Mouse (Mus musculus): ENCODE results near the gene Ppt2.

Ppt2 gene

DNA sequence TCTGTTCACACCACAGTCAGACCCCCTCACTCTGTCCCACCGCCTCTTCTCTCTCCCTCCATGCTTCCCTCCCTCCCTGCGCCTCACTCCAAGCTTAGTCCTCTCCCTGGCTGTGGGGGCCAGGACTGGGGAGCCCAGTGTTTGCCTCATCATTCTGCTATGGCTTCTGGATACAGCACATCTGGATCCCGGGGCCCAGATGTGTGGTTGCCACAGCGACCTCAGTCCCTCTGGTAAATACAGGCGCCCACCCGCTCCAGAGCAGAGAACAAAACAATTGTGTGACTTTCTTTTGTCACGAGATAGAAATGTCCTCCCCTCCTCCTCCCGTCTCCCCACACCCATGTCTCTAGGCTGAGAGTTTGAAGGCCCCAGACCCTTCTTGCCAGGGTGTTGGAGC is 28.4 kb upstream of the Ppt2 start:
- DNase-seq (ENCODE audit: low spot score) = no peak

DNA sequence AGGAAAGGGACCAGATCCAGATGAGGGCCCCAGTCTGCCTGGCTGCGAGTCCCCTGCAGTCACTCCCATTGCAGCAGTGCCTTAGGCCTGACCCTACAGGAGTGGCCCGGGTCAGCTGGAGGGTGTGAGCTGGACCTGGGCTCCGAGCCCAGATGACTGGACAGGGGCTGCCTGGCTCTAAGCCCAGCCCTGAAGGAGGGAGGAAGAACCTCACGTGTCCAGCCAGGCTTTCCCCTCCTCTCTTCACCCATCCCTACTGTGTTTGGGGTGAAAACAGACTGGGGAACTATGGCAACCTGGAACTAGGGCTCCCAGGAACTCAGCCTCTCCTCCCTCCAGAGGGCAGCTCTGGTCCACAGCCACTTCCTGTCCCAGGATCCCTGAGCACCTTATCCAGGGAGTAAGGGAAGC is 27.3 kb upstream of the Ppt2 start:
- DNase-seq (ENCODE audit: low spot score) = peak; percentile 76

DNA sequence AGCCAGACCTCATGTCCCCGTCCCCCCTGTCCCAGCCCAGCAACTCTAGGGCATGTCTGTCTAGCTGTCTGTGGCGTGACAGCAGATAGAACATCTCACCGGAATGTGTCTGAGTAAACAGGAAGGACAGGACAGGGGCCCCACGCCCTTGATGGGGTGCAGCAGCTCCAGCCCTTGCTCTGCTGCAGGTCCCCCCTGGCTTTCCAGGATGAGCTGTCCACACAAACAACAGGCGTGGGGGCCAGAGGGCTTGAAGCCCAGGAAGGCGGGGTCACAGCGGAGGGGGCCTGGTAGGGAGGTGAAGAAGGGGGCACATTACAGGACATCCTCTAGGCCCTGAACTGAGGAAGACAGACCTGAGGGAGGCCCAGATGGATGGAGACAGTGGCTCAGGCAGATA is 26.9 kb upstream of the Ppt2 start:
- DNase-seq (ENCODE audit: low spot score) = peak; percentile 56

DNA sequence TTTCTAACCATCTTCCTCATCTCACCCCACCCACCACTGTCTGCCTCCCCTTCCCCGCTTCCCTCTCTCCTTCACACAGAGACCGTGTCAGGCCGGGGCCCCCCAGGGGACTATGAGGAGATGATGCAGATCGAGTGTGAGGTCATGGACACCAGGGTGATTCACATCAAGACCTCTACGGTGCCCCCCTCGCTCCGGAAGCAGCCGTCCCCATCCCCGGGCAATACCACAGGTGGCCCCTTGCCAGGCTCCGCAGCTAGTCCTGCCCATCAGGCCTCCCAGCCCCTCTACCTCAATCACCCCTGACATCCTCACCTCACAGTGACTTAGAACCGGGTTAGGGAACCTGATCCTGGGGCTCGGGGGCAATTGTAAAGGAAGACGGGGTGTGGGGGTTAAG is 26.1 kb upstream of the Ppt2 start:
- DNase-seq (ENCODE audit: low spot score) = no peak

DNA sequence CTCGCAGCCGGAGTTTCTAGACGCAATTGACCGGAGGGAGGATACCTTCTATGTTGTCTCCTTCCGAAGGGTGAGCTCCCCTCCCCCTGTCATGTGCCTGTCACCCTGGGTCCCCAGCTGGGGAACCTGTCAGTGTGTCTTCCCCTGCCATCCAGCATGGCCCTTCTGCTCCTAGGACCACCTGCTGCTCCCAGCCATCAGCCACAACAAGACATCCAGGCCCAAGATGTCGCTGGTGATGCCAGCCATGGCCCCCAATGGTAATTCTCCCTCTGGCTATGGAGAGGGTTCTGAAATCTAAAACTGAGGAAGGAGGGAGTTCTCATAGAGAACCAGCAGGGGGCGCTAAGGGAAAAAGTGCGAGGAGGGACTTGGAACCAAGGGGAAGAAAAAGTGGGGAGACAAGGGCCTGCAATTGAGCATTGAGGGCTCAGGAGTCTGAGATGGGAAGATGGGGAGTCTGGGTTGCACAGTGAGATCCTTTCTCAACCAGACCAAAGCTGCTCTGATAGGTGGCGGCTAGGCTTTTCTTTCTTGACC is 25.5 kb upstream of the Ppt2 start:
- DNase-seq (ENCODE audit: low spot score) = no peak

DNA sequence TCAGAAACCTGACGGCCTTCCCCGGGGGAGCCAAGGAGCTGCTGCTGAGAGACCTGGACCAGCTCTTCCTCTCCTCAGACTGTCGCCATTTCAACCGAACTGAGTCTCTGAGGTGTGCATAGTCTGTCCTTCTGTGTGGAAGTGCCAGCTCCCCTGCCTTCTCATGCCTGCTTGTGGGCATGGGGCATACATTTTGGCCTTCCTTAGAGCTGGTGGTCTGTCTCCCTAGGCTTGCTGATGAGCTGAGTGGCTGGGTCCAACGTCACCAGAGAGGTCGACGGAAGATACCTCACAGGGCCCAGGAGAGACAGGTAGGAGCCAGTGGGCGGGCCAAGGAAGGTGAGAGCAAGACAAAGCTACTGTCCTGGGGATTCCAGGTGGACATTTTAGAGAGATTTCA is 24.7 kb upstream of the Ppt2 start:
- no peak for DNase-seq (ENCODE audit: low spot score)

DNA sequence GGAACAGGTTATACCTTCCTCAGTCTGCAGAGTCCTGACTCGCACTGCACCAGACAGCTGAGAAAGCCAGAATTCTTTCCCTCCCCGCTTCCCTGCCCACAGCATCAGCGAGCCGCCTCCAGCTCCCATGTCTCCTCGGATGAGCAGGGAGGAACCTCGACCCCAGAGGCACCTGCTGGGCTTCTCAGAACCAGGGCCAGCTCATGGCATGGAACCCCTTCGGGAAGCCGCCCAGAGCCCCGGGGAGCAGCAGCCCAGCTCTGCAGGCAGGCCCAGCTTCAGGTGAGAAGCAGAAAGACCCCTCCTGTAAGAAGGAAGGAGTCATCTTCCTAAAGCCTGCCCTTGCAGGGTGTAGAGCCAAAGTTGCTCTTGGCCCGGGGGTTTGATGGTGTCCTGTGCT is 24.2 kb upstream of the Ppt2 start:
- no peak for DNase-seq (ENCODE audit: low spot score)

DNA sequence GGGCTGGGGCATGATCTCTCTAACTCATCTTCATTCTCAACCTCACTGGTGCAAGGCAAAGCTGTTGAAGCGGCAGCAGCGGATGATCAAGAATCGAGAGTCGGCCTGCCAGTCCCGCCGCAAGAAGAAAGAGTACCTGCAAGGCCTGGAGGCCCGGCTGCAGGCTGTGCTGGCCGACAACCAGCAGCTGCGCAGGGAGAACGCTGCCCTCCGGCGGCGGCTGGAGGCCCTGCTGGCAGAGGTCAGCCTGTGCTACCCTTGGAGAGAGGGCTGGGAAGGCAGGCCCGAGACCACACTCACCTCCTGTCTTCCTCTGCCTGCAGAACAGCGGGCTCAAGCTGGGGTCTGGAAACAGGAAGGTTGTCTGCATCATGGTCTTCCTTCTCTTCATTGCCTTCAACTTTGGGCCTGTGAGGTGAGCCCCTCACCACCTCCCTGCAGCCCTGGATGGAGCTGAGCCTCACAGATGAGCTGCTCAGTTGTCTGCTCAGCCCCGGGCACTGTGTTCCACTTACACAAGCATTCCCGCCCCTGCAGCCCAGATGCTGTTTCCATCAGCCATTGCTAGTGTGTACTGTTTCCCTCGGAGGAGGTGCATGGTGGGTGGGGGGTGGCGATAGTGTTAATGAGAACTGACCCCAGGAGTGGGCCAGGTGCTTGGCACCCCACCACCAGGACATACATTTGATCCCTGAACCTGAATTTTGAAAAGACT is 23.4 kb upstream of the Ppt2 start:
- DNase-seq (ENCODE audit: low spot score) = peak; percentile 62

DNA sequence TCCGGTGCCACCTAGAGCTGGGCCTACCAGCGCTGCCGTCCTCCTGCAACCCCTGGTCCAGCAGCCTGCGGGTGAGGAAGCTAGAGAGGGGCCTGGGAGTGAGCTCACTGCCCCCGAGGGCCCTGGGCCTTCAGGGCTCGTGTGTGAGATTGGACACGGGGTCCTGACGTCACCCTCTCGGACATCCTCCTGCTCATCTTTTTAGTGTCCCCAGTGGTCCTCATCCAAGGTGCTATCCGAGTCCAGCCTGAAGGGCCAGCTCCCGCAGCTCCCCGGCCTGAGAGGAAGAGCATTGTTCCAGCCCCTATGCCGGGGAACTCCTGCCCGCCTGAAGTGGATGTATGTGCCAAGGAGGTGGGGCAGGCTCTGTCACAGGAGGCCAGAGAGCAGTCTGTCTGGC is 22.5 kb upstream of the Ppt2 start:
- DNase-seq (ENCODE audit: low spot score) = no peak

DNA sequence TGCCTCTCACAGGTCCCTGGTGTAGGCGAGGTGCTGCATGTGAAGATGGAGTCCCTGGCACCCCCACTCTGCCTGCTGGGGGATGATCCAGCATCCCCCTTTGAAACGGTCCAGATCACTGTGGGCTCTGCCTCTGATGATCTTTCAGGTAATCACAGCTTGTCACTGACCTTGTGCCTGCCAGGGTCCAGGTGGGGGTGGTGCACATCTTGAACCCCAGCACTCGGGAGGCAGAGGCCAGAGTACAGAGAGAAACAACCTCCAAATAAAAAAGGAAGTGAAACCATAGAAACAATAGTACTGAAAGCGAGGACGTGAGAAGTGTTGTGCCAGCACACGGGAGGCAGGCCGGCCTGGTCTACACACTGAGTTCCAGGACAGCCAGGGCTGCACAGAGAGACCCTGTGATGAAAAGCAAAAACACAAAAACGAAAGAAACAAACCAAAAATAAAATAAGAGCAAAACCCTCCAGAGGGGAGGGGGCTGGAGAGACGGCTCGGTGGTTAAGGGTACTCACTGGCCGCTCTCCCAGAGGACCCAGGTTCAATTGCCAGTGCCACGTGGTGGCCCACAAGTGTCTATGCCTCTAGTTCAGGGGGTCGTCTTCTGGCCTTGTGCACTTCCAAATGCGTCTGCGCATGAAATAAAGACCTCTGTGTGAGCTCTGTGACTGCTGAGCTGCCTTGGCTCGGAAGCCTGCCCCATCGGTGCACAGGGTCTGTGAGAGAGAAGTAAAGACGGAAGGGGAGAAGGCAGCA is 21.0 kb upstream of the Ppt2 start:
- no peak for DNase-seq (ENCODE audit: low spot score)

DNA sequence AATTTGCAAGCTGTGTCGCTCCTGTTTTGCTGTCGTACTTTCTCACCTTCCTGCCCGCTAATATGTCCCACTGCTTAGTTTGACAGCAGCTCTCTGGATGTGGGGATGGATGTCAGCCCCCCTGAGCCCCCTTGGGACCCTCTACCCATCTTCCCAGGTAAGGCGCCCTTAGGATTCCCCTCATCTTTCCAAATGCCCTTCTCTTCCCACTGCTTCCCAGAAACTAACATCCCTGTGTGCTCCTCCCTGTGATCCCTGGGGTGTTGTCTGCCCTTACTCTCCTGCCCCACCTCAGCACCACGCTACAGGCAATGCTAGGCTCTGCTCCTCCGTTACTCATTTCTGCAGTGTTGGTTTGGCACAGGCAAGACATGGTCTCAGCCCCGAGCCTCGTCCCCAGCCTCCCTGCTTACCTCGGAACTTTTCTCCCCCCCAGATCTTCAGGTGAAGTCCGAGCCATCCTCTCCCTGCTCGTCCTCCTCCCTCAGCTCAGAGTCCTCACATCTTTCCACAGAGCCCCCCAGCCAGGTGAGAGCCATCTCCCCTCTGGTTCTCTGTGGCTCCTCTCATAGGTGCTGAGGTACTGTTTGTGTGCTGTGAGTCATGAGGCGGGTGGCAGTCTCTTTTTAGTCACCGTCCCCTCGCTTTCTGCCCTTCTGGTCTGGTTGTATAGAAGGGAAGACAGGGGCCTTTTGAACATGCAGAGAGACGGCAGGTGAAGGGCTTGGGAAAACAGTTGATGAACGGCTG is 20.0 kb upstream of the Ppt2 start:
- no peak for DNase-seq (ENCODE audit: low spot score)

DNA sequence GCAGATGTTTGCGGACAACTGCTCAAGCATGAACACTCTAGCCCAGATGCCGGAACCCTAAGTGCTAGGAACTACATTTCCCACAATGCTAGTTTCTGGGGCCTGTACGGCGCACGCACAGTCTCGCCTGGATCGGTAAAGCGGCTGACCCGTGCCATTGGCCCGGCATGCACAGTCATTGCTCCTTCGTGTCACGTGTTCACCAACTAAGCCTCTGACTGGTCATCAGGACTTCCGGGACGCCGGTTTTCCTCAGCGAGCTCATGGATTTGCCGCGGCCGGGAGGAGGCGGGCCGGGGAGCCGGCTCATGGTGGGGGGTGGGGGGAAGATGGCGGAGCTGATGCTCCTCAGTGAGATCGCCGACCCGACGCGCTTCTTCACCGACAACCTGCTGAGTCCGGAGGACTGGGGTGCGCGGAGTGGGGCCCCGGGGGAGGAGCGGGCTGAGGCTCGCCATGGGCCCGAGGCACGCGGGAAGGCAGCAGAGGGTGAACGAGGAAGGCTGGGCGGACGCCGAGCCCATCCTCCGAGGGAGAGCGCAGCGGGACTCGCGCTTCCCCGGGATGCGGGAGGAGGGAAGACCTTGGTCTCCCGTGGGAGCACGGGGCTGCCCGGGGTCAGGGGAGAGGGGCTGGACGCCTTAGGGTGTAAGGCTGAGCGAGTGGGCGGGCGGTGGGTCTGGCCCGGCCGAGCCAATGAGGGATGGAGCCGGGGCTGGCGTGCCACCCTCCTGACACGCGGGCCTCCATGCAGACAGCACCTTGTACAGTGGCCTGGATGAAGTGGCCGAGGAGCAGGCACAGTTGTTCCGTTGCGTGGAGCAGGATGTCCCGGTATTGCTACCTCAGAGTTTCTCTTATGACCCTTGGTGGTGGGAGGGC is 18.8 kb upstream of the Ppt2 start, which contains the start of gene Atf6b:
Gene Atf6b, plus strand, starts transcription at position 241 of the 882 bp plus-strand sequence.
- DNase-seq (ENCODE audit: low spot score) = peak; percentile 91

DNA sequence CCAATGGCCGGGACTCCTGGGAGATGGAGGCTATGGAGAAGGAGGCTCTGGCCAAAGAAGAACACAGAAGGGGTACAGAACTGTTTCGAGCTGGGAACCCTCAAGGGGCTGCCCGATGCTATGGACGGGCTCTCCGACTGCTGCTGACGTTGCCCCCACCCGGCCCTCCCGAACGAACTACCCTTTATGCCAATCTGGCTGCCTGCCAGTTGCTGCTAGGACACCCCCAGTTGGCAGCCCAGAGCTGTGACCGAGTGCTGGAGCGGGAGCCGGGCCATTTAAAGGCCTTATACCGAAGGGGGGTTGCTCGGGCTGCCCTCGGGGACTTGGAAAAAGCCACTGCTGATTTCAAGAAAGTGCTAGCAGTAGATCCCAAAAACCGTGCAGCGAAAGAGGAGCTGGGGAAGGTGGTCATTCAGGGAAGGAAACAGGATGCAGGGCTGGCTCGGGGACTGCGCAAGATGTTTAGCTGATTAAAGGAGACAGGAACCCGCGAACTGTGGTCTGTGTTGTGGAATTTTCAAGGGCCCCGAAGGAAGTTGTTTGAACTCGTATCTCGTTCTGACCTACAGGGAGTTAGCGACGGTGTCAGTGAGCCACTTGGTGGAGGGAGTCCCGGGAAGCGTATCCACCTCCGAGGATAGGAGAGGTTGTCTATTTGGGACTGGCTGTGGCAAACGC is 17.7 kb upstream of the Ppt2 start:
- DNase-seq (ENCODE audit: low spot score) = no peak

DNA sequence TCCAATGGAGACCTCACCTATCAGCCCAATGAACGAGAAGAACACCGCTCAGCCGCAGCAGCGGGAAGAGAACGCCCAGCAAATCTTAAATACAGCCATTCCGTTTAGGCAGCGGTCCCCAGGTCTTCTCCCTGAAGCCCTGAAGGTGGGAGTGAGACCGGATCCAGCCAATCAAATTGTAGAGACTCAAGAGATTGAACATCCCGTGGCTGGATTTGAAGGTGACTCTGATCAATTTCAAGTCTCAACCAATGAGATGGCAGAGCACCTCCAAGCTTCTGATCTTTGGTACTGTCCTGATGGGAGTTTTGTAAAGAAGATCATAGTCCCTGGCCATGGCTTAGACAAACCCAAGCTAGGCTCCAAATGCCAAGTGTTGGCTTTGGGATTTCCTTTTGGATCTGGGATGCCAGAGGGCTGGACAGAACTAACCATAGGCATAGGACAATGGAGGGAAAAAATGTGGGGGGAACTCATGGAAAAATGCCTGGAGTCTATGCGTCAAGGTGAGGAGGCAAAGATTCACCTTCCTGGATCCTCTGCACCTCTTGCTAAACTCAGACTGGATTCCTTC is 17.0 kb upstream of the Ppt2 start:
- DNase-seq (ENCODE audit: low spot score) = no peak

DNA sequence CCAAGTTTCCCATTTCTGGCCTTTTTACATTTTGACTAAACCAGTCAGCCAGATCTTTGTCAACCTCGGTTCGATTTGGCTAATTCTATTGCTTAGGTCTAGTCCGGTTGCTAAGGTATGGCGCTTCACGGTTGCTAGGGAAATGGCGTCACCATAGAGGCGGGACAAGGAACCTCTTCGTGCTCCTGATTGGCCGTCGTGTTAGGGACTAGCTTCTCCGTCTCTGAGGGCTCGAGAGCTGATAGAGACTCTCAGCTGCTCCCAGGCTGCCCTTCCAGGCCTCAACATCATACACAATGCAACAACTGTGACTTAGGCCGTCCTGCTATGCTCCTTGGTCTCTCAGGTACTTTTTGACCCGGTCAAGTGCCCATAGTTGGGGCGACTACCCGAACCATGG is 16.3 kb upstream of the Ppt2 start, which contains the start of gene Fkbpl:
Gene Fkbpl, plus strand, starts transcription at position 157 of the 400 bp plus-strand sequence.
- peak; percentile 89 for DNase-seq (ENCODE audit: low spot score)

DNA sequence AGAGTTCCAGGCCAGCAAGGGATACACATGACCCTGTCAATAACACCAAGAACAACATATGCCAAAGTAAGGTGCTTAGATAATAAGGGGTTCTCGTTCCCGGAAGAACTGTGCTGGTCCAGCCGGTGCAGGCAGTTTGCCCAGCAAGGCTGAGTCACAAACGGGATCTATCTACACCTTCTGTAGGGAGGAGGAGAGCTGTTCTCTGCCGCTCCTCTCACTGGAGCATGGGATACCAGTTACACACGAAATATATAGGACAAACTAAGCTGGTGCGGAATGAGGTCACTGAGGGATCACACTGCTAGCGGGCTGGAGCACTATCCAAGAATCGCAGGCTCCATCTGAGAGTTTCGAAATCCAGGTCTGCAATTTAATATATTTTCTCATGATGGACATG is 15.6 kb upstream of the Ppt2 start:
- DNase-seq (ENCODE audit: low spot score) = no peak

DNA sequence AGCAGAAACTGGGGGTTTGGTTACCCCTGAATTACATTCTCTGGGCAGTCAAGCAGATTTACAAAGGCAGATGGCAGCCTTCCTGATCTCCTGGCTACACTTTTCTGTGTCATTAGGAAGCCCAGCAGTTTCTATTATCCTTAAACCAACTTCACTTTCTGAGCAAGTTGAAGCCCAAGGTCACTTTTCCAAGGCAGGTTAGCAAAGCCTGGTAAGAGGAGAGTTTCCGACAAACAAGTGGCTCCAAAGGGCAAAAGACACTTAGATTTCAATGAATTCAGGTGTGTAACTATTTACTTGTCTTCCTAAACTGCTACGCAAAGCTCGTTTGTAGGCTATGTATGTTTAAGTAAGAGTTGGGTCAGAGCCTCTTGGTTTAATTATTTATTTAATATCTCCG is 15.1 kb upstream of the Ppt2 start:
- no peak for DNase-seq (ENCODE audit: low spot score)

DNA sequence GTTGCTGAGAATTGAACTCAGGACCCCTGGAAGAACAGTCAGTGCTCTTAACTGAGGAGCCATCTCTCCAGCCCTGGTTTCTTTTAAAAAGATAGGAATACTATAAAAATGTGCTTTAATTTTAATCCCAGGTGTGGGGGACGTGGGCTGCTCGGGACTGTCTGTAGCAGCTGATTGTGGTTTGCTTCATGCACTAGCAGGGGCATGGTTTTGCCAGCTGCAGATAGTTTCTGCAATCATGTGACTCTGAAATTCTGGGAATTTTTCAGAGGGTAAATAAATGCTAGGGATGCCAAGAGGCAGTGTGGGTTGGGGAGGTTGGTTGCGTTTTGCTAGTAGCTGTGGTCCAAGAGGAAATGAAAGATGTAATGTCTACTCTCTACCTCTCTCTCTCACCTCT is 13.6 kb upstream of the Ppt2 start:
- DNase-seq (ENCODE audit: low spot score) = no peak

DNA sequence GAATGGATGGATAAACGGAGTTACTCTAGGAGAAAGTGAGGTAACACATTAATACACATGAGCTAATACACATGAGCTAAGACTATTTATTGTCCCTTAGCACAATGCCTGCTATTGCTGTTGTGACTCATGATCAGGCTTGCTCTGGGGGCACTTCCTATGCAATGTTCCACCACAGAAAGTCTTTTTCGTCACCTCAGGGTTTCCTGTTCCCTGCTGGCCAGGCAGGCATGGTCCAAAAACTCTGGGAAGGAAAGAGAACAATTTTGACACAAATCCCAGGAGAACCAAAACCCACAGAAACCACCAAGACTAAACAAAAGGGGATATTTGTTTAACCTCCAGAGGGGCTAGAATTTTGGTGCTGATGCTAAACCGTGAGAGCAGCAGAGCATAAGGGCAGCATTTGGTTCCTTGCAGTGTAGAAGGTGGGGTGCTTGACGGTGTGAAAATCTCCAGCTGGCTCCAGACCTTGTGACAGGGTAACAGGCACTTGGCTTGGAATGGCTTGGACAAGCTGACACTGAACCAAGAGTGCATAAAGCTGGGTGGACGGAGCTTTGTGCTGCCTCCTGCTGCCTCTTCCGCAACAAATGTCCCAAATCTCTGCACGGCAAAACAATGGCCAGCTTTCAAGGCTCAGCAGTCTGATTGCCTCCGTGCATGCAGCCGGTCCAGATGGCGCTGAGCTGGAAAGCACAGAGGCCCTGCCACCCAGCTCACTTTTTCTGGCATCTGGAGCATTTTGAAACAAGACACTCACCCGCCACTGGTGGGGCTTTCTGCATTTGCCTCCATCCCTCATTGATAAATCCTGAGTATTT is 12.7 kb upstream of the Ppt2 start:
- peak; percentile 47 for DNase-seq (ENCODE audit: low spot score)
